Mouse (Mus musculus): ENCODE measurements around the gene Nrbp1. TPM values are rescaled to one million over a fixed set of nuclear protein-coding genes. Genes with fewer than 3 reads are reported as not detected.
A peak's percentile ranks its signal among the peaks of the same experiment; 100 is the strongest.

Nrbp1 gene
- 105 and 108 TPM in 2 replicates for polyA plus RNA-seq (2012; rRNA removed)

DNA sequence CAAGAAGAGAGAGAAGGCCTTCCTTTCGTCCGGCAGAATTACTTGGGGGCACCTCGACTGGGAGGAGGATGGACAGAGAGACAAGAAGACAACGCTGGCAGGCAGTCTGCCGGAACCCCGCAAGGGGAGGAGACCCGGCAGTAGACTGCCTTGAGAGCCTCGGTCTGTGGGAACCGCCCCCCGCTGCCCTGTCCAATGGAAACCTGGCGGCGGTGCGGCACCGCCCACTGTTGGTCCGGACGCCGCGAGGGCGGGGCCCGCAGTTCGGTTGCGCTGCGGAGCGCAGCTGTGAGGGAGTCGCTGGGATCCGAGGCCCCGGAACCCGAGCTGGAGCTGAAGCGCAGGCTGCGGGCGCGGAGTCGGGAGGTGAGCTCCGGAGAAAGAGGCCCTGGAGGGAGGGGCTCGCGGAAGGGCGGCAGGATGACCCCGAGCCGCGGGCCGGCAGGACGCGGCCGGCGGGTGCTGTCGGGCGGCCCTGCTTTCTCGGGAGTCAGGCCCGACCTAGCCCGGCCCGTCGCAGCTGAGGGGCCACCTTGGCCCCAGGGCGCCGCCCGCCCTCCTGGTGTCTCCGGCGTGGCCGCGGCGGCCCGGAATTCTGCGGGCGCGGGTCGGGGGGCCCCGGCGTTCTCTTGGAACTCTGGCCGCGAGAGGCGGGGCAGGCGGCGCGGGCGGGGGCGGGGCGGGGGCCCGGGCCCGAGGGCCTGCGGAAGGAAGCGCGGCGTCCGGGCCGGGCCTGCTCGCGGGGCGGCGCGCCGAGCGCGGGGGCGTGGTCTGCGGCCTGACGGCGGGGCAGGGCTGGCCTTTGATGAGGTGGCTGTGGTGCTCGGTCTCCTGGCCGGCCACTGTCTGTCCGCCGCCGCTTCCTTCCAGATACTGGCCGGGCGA lies at the start of gene Nrbp1, which contains the start of gene Gm9970:
Gene Nrbp1 (plus strand): TSS at position 228 of the 885 bp plus-strand sequence.
Gene Gm9970 (minus strand): TSS at position 596 of the 885 bp plus-strand sequence.
- H3K4me1 ChIP-seq (ENCODE audit: control insufficient read depth, insufficient read depth, low read length) = peaks cover 2% of the 10 kb centered on the region; the same call in 1 of the 2 replicates
- peak within 1 kb of the TSS; percentile 90 for H3K27ac ChIP-seq (ENCODE audit: insufficient read depth, low read length)
- no peak for TF ChIP-seq CTCF (IDR thresholded peaks at IDR 0.05; ENCODE audit: extremely low read depth, insufficient read depth, low read length)
- TF ChIP-seq POLR2A (IDR thresholded peaks at IDR 0.05; ENCODE audit: extremely low read depth, insufficient read depth, low read length) = peak; percentile 88
- peak within 1 kb of the TSS; percentile 42 for H3K4me3 ChIP-seq (ENCODE audit: insufficient read depth, low read length)

GRCm38 (mm10) chr5:31192045-31192938 lies 48.4 kb upstream of the Nrbp1 start:
- H3K27ac ChIP-seq (ENCODE audit: insufficient read depth, low read length) = peak overlapping the region; percentile 17
- H3K4me3 ChIP-seq (ENCODE audit: insufficient read depth, low read length) = peak overlapping the region; percentile 71
- TF ChIP-seq POLR2A (IDR thresholded peaks at IDR 0.05; ENCODE audit: extremely low read depth, insufficient read depth, low read length) = no peak
- TF ChIP-seq CTCF (IDR thresholded peaks at IDR 0.05; ENCODE audit: extremely low read depth, insufficient read depth, low read length) = no peak
- peaks cover 4% of the 10 kb centered on the region for H3K4me1 ChIP-seq (ENCODE audit: control insufficient read depth, insufficient read depth, low read length)

DNA sequence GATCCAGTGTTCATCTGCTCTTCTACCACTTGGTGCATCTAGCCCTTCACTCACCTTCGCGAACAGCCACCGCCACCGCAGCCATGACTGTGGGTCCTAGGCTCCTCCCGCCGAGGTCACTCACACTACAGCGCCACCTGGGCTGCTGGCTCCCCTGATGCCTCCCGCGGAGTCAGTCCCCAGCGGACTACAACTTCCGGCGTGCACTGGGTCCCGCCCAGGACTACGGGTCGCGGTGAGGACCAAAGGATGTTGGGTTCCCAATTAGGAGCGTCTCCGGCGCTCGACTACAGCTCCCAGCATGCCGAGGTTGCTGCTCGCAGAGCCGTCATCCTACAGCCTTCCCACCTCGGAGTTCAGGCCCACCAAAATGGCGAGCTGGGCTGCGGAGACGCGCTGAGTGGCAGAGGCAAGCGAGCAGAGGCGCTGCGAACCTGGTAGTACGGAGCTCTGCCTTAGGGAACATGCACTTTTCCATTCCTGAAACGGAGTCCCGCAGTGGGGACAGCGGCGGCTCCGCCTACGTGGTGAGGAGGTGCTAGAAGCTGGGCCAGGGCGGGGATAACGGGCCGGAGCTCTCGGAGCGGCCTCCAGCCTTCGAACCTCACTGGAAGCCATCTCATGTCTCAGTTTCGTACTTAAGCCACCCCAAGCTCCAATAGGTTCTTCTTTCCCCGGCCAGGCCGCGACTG lies 47.6 kb upstream of the Nrbp1 start, which contains the start of the genes Snx17 and Eif2b4:
Gene Snx17 (plus strand): TSS at position 289 of the 692 bp plus-strand sequence.
Gene Eif2b4 (minus strand): TSS at position 492 of the 692 bp plus-strand sequence.
- Histone ChIP-seq H3K4me3 (ENCODE audit: insufficient read depth, low read length) (peak within 1 kb of the TSS; percentile 71), H3K4me1 (ENCODE audit: control insufficient read depth, insufficient read depth, low read length) (peaks cover 4% of the 10 kb centered on the region), H3K27ac (ENCODE audit: insufficient read depth, low read length) (peak within 1 kb of the TSS; percentile 26)
- peak; percentile 86 for TF ChIP-seq POLR2A (IDR thresholded peaks at IDR 0.05; ENCODE audit: extremely low read depth, insufficient read depth, low read length)
- 0 out of 2 replicates have a peak, but pooled peaks have one; percentile 12 for TF ChIP-seq CTCF (IDR thresholded peaks at IDR 0.05; ENCODE audit: extremely low read depth, insufficient read depth, low read length)

DNA sequence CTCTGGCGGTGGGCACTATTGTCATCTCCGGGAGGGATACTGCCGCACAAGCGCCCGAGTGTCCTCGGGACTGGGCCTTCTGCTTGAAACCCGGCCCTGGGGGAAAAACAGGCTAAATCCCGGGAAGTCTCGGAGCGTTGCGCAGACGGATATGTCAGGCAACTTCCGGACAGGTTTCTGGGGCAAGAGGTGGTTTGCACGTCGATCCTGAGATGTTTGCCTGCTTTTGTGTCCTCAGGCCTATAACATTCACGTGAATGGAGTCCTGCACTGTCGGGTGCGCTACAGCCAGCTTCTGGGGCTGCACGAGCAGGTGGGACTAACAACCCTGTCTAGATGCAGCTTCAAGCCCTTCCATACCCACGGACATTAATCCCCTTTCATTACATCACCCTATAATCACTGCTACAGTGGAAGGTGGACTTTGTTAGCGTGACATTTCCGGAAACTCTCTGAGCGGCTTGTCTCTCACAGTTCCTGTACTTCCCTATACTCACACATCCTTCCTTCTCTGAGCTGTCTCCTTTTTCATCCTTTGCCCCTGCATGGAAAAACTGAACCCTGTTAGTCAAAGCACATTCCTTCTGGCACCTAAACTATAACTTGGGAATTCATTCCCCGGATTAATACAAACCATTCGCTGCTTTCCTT lies 46.9 kb upstream of the Nrbp1 start:
- peaks cover 4% of the 10 kb centered on the region for H3K4me1 ChIP-seq (ENCODE audit: control insufficient read depth, insufficient read depth, low read length)
- TF ChIP-seq CTCF (IDR thresholded peaks at IDR 0.05; ENCODE audit: extremely low read depth, insufficient read depth, low read length) = no peak
- TF ChIP-seq POLR2A (IDR thresholded peaks at IDR 0.05; ENCODE audit: extremely low read depth, insufficient read depth, low read length) = no peak
- H3K4me3 ChIP-seq (ENCODE audit: insufficient read depth, low read length) = peak overlapping the region; percentile 71
- peak overlapping the region; percentile 26 for H3K27ac ChIP-seq (ENCODE audit: insufficient read depth, low read length)

DNA sequence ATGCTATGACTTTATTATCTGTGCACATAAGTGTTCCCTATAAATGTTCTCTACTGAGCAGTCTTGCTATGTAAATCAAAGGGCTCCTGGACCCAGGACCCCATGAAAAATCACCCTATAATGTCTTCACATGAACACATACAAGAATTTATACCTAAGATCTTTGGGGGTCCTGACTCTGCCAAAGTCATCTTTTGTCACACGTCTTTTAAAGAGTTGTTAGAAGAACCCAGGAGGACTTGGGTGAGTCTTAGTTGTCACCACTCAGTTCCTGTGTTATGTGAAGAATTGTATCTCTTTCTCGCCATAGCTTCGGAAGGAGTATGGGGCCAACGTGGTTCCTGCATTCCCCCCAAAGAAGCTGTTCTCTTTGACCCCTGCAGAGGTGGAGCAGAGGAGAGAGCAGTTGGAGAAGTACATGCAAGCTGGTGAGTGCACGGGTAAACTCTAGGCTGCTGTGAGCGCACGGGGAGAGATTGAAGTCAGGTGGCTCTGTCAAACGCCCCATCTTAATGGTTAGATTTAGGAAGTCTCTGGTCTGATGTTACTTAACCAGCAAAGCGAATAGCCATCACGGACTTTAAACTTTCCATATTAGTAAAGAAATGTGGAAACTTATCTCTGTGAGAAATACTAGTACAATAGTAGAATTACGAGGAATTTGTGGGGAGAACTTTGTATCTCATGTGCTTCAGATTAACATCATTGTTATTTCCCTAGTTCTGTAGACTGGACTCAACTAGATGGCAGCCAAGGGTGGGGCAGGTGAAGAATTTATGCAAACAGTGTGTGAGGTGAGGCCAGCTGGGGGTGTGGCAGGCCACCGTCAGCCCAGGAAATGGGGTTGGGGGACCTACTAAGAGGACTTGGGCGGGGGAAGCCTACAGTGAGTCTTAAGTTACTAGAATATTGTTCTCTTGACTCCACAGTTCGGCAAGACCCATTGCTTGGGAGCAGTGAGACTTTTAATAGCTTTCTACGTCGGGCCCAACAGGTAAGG lies 45.9 kb upstream of the Nrbp1 start:
- TF ChIP-seq CTCF (IDR thresholded peaks at IDR 0.05; ENCODE audit: extremely low read depth, insufficient read depth, low read length) (no peak), POLR2A (IDR thresholded peaks at IDR 0.05; ENCODE audit: extremely low read depth, insufficient read depth, low read length) (no peak)
- Histone ChIP-seq H3K27ac (ENCODE audit: insufficient read depth, low read length) (no peak overlapping the region), H3K4me3 (ENCODE audit: insufficient read depth, low read length) (no peak overlapping the region)

DNA sequence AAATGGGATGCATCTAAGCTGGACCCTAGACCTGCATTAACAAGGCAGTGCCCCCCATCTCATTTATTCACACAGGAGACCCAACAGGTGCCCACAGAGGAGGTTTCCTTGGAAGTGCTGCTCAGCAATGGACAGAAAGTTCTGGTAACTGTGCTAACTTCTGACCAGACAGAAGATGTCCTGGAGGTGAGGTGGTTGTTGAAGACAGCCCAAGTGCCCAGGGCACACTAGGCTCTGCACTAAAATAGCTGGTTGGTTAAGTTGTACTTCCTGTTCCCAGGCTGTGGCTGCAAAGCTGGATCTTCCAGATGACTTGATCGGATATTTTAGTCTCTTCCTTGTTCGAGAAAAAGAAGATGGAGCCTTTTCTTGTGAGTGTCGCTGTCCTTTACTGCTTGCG lies 45.0 kb upstream of the Nrbp1 start:
- TF ChIP-seq CTCF (IDR thresholded peaks at IDR 0.05; ENCODE audit: extremely low read depth, insufficient read depth, low read length) (no peak), POLR2A (IDR thresholded peaks at IDR 0.05; ENCODE audit: extremely low read depth, insufficient read depth, low read length) (no peak)
- Histone ChIP-seq H3K4me3 (ENCODE audit: insufficient read depth, low read length) (no peak overlapping the region), H3K27ac (ENCODE audit: insufficient read depth, low read length) (no peak overlapping the region), H3K4me1 (ENCODE audit: control insufficient read depth, insufficient read depth, low read length) (peaks cover 4% of the 10 kb centered on the region)

More for the DNA sequence above, 45.9 kb upstream of the Nrbp1 start:
- peaks cover 4% of the 10 kb centered on the region for H3K4me1 ChIP-seq (ENCODE audit: control insufficient read depth, insufficient read depth, low read length)

- H3K27ac ChIP-seq (ENCODE audit: insufficient read depth, low read length) = no peak overlapping the region
- no peak overlapping the region for H3K4me3 ChIP-seq (ENCODE audit: insufficient read depth, low read length)
- TF ChIP-seq CTCF (IDR thresholded peaks at IDR 0.05; ENCODE audit: extremely low read depth, insufficient read depth, low read length) (no peak), POLR2A (IDR thresholded peaks at IDR 0.05; ENCODE audit: extremely low read depth, insufficient read depth, low read length) (no peak)
- peaks cover 4% of the 10 kb centered on the region for H3K4me1 ChIP-seq (ENCODE audit: control insufficient read depth, insufficient read depth, low read length)
Measured at GRCm38 (mm10) chr5:31196207-31196606, 44.5 kb upstream of the Nrbp1 start.
